Mouse (Mus musculus) embryonic facial prominence, embryonic 11.5 days (tissue): ENCODE data around the gene 1810055G02Rik. TPM values are rescaled to one million over a fixed set of nuclear protein-coding genes. Genes with fewer than 3 reads are reported as not detected.
A peak's percentile ranks its signal among the peaks of the same experiment; 100 is the strongest.

ENCODE experiments used
- ATAC-seq: fragments of 200-750 bp; cut with Nextera tagmentation; replicated peaks from 2 replicates; pipeline ENCODE4 v1.8.0; 2017; ENCODE audit warnings: low read depth; ENCODE audit not compliant: insufficient number of reproducible peaks, low FRiP score, low TSS enrichment
- DNase-seq: peaks from one replicate; pipeline ENCODE4 v3.0.0-alpha.2; 2015; ENCODE audit warnings: low spot score
- H3K27ac ChIP-seq: fragments of 300-500 bp; sonication (generic); replicated peaks from 2 replicates; pipeline ENCODE4 v1.5.1; 2014; ENCODE audit warnings: mild to moderate bottlenecking, low read depth, low read length, control low read depth
- H3K27me3 ChIP-seq: fragments of 300-500 bp; sonication (generic); 2 replicates; pipeline ENCODE4 v1.6.1; 2014; ENCODE audit warnings: mild to moderate bottlenecking, low read length, moderate library complexity, mixed read lengths; ENCODE audit not compliant: control insufficient read depth, insufficient read depth
- H3K36me3 ChIP-seq: fragments of 300-500 bp; sonication (generic); replicated peaks from 2 replicates; pipeline ENCODE4 v1.6.1; 2014; ENCODE audit warnings: low read depth, mild to moderate bottlenecking, low read length, moderate library complexity, mixed read lengths; ENCODE audit not compliant: control insufficient read depth, insufficient read depth
- H3K4me1 ChIP-seq: fragments of 300-500 bp; sonication (generic); 2 replicates; pipeline ENCODE4 v1.6.1; 2014; ENCODE audit warnings: low read length, mixed read lengths; ENCODE audit not compliant: control insufficient read depth, insufficient read depth
- H3K4me2 ChIP-seq: fragments of 300-500 bp; sonication (generic); 2 replicates; pipeline ENCODE4 v1.6.1; 2014; ENCODE audit warnings: low read depth, mild to moderate bottlenecking, control low read depth, low read length, moderate library complexity
- H3K4me3 ChIP-seq: fragments of 300-500 bp; sonication (generic); 2 replicates; pipeline ENCODE4 v1.5.1; 2014; ENCODE audit warnings: low read depth, low read length, control low read depth
- H3K9ac ChIP-seq: fragments of 300-500 bp; sonication (generic); replicated peaks from 2 replicates; pipeline ENCODE4 v1.6.1; 2014; ENCODE audit warnings: mild to moderate bottlenecking, control low read depth, low read length
- H3K9me3 ChIP-seq: fragments of 300-500 bp; sonication (generic); replicated peaks from 2 replicates; pipeline ENCODE4 v1.6.1; 2016; ENCODE audit warnings: mild to moderate bottlenecking, low read length, inconsistent platforms, mixed read lengths; ENCODE audit not compliant: control insufficient read depth
- WGBS: fragments of 180-500 bp; shearing (Covaris S2); extraction: QIAGEN DNeasy Blood & Tissue Kit; methylation state at CpG from one replicate; pipeline ENCODE4 v1.1.7; 2014; 5-methylcytosine and 5-hydroxymethylcytosine counted together
- polyA plus RNA-seq: library from polyadenylated mRNA; unstranded; fragments of >200 nt; fragmentation: Nextera tagmentation; extraction: Ambion mirVana; gene quantifications from 2 replicates; pipeline ENCODE4 v1.2.1, GENCODE M21; 2014

Gene 1810055G02Rik
- polyA plus RNA-seq, 1 experiment from 2014 or later: 39.0 TPM

DNA sequence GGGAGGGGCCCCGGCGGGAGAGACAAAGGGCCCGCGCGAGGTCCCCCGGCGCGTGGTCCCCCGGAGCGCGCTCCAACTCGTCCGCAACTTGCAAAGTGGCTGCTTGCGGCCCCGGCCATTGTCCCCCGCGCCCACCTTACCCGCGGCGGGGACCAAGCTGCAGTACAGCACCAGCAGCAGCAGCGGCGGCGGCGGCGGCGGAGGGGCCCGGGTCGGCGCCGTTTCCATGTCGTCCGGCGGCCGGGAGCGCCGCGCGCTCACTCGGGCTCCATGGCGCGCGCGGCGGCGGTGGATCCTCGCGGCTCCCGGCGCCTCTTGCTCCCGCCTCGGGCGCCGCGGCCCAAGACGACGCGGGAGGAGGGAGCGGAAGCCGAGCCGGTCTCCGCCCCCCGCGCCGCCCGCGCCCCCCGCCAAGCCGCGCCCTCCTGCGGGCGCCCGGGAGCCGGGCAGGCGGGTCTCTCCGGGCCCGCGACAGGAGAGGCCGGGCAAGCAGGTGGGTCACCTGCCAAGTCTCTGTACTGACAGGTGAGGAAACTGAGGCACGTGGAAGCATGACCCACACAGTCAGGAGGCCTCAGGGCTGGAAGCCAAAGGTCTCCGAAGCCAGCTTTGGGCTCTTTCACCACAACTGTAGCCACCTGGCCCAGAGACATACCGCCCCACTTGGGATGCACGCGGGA lies 21.7 kb upstream of the 1810055G02Rik start, which contains the start of gene Lrp5:
Gene Lrp5, minus strand, starts transcription at position 350 of the 680 bp plus-strand sequence.
- Histone ChIP-seq H3K4me1 (no peaks in the 10 kb centered on the region), H3K27ac (peak within 1 kb of the TSS; percentile 75)
- peak; percentile 11; the same call in 1 of the 2 replicates for ATAC-seq

DNA sequence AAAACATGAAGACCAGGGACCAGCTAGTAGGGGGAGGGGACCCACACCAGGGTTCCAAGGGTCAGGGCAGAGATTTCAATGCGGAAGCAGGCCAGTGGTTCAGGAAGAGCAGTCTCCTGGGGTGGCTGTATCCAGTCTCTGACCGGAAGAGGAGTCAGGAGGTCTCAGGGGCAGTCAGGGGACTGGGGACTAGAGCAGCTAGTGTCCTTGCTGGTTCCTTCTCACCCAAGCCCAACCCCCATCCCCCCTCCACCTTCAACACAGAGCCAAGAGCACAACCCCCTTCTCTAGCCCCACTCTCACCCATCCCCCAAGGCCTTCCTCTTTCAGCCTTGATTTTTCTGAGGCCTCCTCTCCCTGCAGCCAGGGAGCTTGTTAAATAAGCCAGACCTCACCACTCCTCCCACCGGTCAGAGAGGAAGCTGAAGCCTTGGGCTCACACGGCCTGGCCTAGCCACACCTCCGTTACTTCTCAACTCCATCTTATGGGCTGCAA lies 20.4 kb upstream of the 1810055G02Rik start:
- no peaks in the 10 kb centered on the region for H3K4me1 ChIP-seq
- H3K4me2 ChIP-seq: no peak overlapping the region

More for the DNA sequence above, 21.7 kb upstream of the 1810055G02Rik start, which contains the start of gene Lrp5:
- no peaks in the 10 kb centered on the region for H3K27me3 ChIP-seq
- no peaks in the 10 kb centered on the region for H3K9me3 ChIP-seq
- H3K4me3 ChIP-seq: peak within 1 kb of the TSS; percentile 98
- H3K9ac ChIP-seq: peak within 1 kb of the TSS; percentile 98
- DNase-seq: peak; percentile 71
- H3K4me2 ChIP-seq: peak within 1 kb of the TSS; percentile 98
- WGBS: under 1% methylated on average over 74 of the region's 83 CpGs
- no peaks in the 10 kb centered on the region for H3K36me3 ChIP-seq

DNA sequence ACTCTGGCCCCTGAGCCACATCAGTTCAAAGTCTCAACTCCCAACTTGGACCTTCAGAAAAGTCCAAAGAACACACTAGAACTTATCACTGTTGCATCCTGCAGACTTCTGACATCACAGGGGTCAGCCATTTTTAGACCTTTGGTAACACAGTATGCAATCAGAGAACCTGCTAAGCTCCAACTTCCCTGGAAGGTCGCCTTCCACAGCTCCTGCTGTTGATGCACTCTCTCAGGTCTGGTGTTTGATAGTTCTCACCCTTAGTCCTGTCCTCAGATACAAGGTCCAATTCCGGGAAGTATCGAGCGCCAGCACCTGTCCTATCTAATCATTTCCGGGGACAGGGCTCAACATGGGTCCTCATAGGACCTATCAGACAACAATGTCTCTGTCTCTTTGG lies 16.8 kb upstream of the 1810055G02Rik start:
- Histone ChIP-seq H3K9ac (no peak overlapping the region), H3K4me1 (no peaks in the 10 kb centered on the region), H3K4me3 (no peak overlapping the region), H3K36me3 (no peaks in the 10 kb centered on the region), H3K27ac (no peak overlapping the region), H3K9me3 (no peaks in the 10 kb centered on the region), H3K27me3 (no peaks in the 10 kb centered on the region), H3K4me2 (no peak overlapping the region)
- ATAC-seq (no peak), DNase-seq (no peak)
- 89% methylated on average over 5 of the region's 5 CpGs for WGBS

More for the DNA sequence above, 20.4 kb upstream of the 1810055G02Rik start:
- H3K9ac ChIP-seq: no peak overlapping the region; the same call in 1 of the 2 replicates
- H3K27ac ChIP-seq: no peak overlapping the region
- 0 out of 2 replicates have a peak, but pooled peaks have one; percentile 43 for ATAC-seq
- no peaks in the 10 kb centered on the region for H3K9me3 ChIP-seq
- no peak overlapping the region for H3K4me3 ChIP-seq
- WGBS: 13% methylated on average over 5 of the region's 5 CpGs
- peak; percentile 72 for DNase-seq
- H3K27me3 ChIP-seq: no peaks in the 10 kb centered on the region
- no peaks in the 10 kb centered on the region for H3K36me3 ChIP-seq

DNA sequence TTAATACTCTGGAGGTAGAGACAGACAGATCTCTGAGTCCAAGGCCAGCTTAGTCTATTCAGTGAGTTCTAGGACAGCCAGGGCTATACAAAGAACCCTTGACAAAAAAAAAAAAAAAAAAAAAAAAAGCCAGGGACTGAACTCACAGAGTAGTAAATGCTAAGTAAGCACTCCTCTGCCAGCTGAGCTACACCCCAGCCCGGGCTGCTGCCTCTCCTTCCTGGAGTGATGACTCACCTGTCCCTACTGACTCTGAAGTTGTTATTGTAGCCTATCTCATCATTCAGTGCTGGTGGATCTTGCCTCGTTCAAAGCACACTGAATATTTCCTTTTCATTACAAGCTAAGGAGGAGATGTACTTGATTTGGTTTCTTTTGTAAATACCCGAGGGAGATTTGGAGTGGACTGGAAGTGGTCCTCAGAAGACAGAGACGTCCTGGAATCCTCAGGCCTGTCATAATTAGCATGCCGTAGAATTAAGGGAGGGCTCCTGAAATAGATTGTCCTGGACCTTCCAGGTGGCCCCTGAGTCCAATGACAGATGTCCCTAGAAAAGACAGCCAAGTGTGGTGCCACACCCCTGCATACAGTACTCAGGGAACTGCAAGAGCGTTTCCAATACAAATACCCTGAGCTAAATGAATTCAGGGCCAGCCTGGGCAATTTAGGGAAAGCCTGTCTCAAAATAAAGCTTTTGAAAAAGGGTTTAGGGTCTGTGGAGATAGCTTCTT lies 15.5 kb upstream of the 1810055G02Rik start:
- H3K36me3 ChIP-seq: no peaks in the 10 kb centered on the region
- no peak overlapping the region for H3K9ac ChIP-seq
- DNase-seq (no peak), ATAC-seq (no peak)
- no peak overlapping the region for H3K4me3 ChIP-seq
- H3K4me2 ChIP-seq: no peak overlapping the region
- H3K27me3 ChIP-seq: no peaks in the 10 kb centered on the region
- H3K9me3 ChIP-seq: no peaks in the 10 kb centered on the region
- H3K4me1 ChIP-seq: no peaks in the 10 kb centered on the region
- WGBS: 58% methylated on average over 6 of the region's 6 CpGs
- H3K27ac ChIP-seq: no peak overlapping the region

DNA sequence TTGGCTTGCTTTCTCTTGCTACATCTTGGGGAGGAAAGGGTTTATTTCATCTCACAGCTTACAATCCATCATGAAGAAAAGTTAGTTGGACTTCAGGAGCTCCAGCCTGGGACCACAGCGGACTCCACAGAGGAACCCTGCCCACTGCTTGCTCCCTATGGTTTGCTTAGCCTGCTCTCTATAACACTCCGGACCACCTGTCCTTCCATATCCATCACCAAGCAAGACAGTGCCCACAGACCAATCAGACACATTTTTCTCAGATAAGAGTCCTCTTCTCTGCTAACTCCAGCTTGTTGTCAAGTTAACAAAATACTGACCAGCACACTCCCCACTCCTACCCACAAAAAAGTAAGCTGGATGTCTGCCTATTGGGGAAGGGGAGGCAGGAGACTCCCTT lies 13.6 kb upstream of the 1810055G02Rik start:
- Histone ChIP-seq H3K4me2 (no peak overlapping the region), H3K9me3 (no peaks in the 10 kb centered on the region), H3K4me1 (no peaks in the 10 kb centered on the region), H3K27ac (no peak overlapping the region), H3K4me3 (no peak overlapping the region), H3K27me3 (no peaks in the 10 kb centered on the region), H3K9ac (no peak overlapping the region), H3K36me3 (no peaks in the 10 kb centered on the region)
- ATAC-seq: no peak
- no peak for DNase-seq
- WGBS: 83% methylated on average over 2 of the region's 2 CpGs

DNA sequence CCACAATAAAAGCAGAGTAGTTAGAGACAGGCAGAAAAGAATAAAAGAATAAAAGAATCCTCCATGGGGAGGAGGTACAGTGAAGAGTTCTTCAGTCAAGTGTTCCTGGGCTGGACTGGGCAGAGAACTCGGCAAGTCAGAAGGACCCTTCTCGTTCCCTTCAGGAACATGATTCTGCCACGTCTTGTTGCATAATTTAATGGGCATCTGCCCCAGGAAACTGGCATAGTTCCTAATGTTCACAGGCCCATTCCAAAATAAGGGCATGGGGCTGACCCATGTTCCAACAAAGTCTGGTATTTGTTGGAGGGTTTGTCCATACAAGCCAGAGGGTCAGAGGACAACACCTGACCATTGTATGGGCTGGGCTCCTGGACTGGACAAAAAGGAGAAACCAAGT lies 13.1 kb upstream of the 1810055G02Rik start:
- Histone ChIP-seq H3K27me3 (no peaks in the 10 kb centered on the region), H3K9ac (no peak overlapping the region), H3K27ac (no peak overlapping the region), H3K36me3 (no peaks in the 10 kb centered on the region), H3K4me1 (no peaks in the 10 kb centered on the region), H3K9me3 (no peaks in the 10 kb centered on the region), H3K4me3 (no peak overlapping the region), H3K4me2 (no peak overlapping the region)
- no peak for DNase-seq
- no peak for ATAC-seq
- 81% methylated on average over 3 of the region's 3 CpGs for WGBS

DNA sequence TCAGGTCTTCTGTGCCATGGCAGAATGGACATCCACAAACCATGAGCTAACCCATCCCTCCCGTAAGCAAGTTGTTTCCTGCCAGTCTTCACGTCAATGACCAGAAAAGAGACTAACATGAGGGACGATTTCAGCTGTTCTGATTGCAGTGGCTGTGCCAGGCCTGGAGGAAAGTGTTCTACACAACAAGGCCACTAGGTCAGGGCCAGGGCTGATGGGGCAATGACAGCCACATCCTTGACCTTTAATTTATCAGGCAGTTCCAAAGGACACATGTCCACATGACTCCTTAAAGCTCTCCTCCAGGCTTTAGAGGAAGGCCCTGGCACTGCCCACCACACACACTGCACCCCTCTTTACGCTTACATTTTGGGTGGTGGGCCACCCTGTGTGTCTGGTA lies 12.6 kb upstream of the 1810055G02Rik start:
- 79% methylated on average over 4 of the region's 4 CpGs for WGBS

DNA sequence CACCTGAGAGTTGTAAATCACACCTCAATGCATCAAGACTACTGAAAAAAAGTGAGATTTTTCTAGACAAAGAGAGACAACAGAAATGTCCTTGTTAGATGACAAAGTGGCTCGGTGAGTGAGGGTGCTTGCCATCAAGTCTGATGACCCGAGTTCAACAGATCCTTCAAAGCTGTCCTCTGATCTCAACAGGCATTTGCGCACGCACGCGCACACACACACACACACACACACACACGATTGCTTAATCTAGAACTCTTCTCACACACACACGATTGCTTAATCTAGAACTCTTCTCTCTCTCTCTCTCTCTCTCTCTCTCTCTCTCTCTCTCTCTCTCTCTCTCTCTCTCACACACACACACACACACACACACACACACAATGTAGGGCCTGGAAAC lies 12.1 kb upstream of the 1810055G02Rik start:
- Histone ChIP-seq H3K9ac (no peak overlapping the region), H3K27ac (no peak overlapping the region), H3K4me3 (no peak overlapping the region), H3K9me3 (no peaks in the 10 kb centered on the region), H3K27me3 (no peaks in the 10 kb centered on the region), H3K36me3 (no peaks in the 10 kb centered on the region), H3K4me1 (no peaks in the 10 kb centered on the region), H3K4me2 (no peak overlapping the region)
- ATAC-seq: no peak
- DNase-seq: no peak
- WGBS: 89% methylated on average over 8 of the region's 8 CpGs

More for the DNA sequence above, 12.6 kb upstream of the 1810055G02Rik start:
- no peaks in the 10 kb centered on the region for H3K27me3 ChIP-seq
- H3K4me1 ChIP-seq: no peaks in the 10 kb centered on the region
- H3K9me3 ChIP-seq: no peaks in the 10 kb centered on the region
- H3K36me3 ChIP-seq: no peaks in the 10 kb centered on the region
- no peak overlapping the region for H3K27ac ChIP-seq
- H3K4me2 ChIP-seq: no peak overlapping the region
- H3K4me3 ChIP-seq: no peak overlapping the region
- no peak for ATAC-seq
- no peak overlapping the region for H3K9ac ChIP-seq
- no peak for DNase-seq
